Mouse (Mus musculus) gastrocnemius, adult 2 months (tissue): ENCODE data around the gene Dennd4a. TPM values are rescaled to one million over a fixed set of nuclear protein-coding genes. Genes with fewer than 3 reads are reported as not detected.

Source experiments
- DNase-seq: peaks from one replicate; pipeline ENCODE4 v3.0.0; 2022
- H3K27ac ChIP-seq: fragments of 200-600 bp; 2 replicates; pipeline ENCODE4 v1.8.1; 2022; ENCODE audit warnings: mild to moderate bottlenecking
- H3K4me3 ChIP-seq: fragments of 200-600 bp; 2 replicates; pipeline ENCODE4 v1.8.1; 2022; ENCODE audit warnings: mild to moderate bottlenecking, moderate library complexity
- CTCF ChIP-seq: fragments of 200-600 bp; IDR thresholded peaks from 2 replicates; pipeline ENCODE4 v1.8.1; 2022; ENCODE audit warnings: antibody characterized with exemption, mild to moderate bottlenecking, moderate library complexity
- intact Hi-C: fragments of 180-260 bp; cut with DNase I; formaldehyde crosslinking; loops from one replicate; pipeline ENCODE4 v1.15.1; 2025
- total RNA-seq, 2 experiments: library from RNA; stranded (reverse); gene quantifications; 2 replicates each; pipeline ENCODE4 v1.2.3; 2021

Gene Dennd4a
- total RNA-seq, 2 experiments from 2014 or later: 2.7 to 3.8 TPM

- no peak for TF ChIP-seq CTCF
- DNase-seq: no peak
- no peak overlapping the region for H3K27ac ChIP-seq
- intact Hi-C loops: no loop called here
- no peak overlapping the region for H3K4me3 ChIP-seq
Measured at GRCm38 (mm10) chr9:64913973-64914372, 102.8 kb downstream of the Dennd4a start.

DNA sequence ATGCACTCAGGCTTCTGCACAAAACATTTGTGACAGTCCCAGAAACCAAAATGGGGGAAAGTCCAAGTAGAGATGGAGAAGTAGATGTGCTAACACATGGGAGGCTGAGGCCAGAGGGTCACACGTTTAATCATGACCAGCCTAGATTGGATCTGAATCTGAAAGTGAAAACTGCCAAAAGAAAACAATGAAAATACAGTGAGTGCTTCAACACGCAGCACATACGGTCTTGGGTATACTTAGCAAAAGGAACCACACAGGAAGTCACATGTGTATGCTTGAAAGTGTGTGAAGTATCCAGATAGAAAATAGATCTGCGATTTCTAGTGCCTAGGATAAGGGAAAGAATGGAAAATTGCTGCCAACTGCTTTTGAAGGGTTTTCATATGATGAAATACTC lies 103.5 kb downstream of the Dennd4a start:
- no peak overlapping the region for H3K27ac ChIP-seq
- DNase-seq: no peak
- H3K4me3 ChIP-seq: no peak overlapping the region
- TF ChIP-seq CTCF: no peak
- intact Hi-C loops: no loop called here

DNA sequence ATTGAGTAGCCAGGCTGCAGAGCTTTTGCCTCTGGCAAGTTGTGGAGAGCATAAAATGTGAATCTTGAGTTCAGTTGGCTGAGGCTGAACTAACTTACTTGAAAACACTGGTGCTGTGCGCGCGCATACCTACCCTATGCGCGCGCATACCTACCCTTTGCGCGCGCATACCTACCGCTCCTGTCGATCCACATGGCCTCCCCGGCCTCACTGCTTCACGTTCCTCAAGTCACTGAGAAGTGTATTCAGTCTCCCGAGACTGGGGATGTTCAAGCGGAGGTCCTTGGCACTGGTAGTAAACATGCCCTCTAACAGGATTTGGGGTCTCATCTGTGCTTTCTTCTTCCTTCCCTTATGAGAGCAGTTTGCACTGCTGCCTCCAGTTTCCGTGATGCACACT lies 107.4 kb downstream of the Dennd4a start:
- DNase-seq: no peak
- intact Hi-C loops: no loop called here
- Histone ChIP-seq H3K4me3 (no peak overlapping the region), H3K27ac (no peak overlapping the region)
- TF ChIP-seq CTCF: no peak

- Histone ChIP-seq H3K4me3 (no peak overlapping the region), H3K27ac (no peak overlapping the region)
- no peak for DNase-seq
- intact Hi-C loops: no loop called here
- TF ChIP-seq CTCF: no peak
Measured at GRCm38 (mm10) chr9:64925771-64926170, 114.6 kb downstream of the Dennd4a start.

DNA sequence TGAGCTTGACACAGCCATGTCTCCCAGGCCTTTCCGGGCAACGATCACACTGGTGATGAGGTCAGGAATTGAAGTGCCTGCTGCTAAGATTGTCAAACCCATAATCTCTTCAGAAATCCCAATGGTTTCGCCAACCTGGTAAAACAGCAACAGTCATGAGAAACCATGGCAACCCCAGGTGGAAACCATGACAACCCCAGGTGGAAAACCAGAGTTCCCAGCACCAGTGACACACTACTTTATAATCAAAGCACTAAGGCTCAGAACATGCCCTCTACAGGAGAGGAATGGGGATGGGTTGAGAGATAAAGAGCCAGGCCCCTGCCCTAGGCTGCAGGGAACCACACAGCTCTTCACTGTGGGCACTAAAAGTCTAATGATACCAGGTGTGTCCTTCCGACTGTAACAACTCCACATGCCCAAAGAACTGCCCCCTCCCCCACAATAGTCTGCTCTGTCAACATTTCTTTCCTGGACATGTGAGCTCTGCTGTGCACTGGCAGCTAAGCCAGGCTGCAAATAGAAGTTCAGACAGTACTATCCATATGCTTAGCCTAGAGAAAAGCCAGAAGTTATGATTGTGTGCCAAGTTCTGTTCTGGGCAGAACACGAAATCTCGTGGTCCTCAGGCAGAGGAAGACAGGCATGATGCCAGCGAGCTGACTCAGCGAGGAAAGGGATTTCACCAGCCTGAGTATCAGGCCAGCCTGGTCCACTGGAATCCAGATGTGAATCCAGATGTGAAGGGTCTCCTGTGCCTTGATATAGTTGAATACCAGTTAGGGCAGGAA lies 115.3 kb downstream of the Dennd4a start:
- Histone ChIP-seq H3K27ac (no peak overlapping the region), H3K4me3 (no peak overlapping the region)
- intact Hi-C loops: no loop called here
- no peak for TF ChIP-seq CTCF
- DNase-seq: peak; percentile 50

- intact Hi-C loops: no loop called here
- no peak for DNase-seq
- TF ChIP-seq CTCF: no peak
- Histone ChIP-seq H3K4me3 (no peak overlapping the region), H3K27ac (no peak overlapping the region)
Measured at GRCm38 (mm10) chr9:64930256-64930655, 119.1 kb downstream of the Dennd4a start.

- no peak for DNase-seq
- intact Hi-C loops: no loop called here
- H3K27ac ChIP-seq: peak overlapping the region; percentile 46; the same call in 1 of the 2 replicates
- TF ChIP-seq CTCF: no peak
- H3K4me3 ChIP-seq: no peak overlapping the region
Measured at GRCm38 (mm10) chr9:64931751-64932610, 120.8 kb downstream of the Dennd4a start.

DNA sequence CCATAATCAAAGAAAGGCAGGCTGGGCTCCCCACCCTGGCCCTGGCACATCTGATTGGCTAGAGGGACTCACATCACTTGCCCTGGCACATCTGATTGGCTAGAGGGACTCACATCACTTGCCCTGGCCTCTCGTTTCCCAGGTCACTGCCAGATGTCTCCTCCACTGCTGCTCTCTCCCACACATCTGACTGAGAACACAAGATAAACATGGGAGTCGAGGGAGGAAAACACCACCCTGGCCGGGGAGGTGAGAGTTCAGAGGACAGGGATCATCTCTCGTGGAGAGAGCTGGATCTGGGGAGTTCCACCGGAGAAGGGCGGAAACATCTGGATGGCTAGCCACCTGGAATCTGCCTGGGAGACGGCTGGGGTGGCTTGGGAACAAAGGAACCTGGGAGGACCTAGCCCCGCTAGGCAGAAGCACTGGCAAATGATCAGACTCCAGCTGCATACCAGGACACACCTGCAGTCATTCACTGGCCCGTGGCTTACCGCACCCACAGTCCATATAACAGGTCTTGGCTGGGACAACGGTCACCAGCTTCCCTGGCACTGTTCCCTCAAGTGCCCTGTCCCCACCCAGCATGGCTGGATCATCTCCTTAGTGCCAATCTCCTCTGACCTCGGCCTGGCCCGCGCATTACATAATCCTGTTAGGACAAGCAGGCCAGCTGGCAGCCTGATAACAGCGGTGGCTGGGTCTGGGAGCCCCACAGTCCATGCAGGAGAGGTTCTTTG lies 123.0 kb downstream of the Dennd4a start:
- Histone ChIP-seq H3K27ac (peak overlapping the region; percentile 48), H3K4me3 (0 out of 2 replicates have a peak overlapping the region, but pooled peaks have one; percentile 15)
- TF ChIP-seq CTCF: no peak
- DNase-seq: peak; percentile 51
- intact Hi-C loops: no loop called here

- peak; percentile 66 for DNase-seq
- Histone ChIP-seq H3K4me3 (no peak overlapping the region), H3K27ac (no peak overlapping the region)
- peak; percentile 86 for TF ChIP-seq CTCF
- intact Hi-C loops: loop anchor here (2.0 kb wide), 1 partner anchor 158 kb away; no protein-coding TSS in a partner anchor
Measured at GRCm38 (mm10) chr9:64936508-64936907, 125.4 kb downstream of the Dennd4a start.

GRCm38 (mm10) chr9:64937491-64937890 lies 126.4 kb downstream of the Dennd4a start:
- H3K4me3 ChIP-seq: no peak overlapping the region
- no peak overlapping the region for H3K27ac ChIP-seq
- no peak for DNase-seq
- TF ChIP-seq CTCF: no peak
- intact Hi-C loops: loop anchor here (2.0 kb wide), 1 partner anchor 159 kb away; no protein-coding TSS in a partner anchor

GRCm38 (mm10) chr9:64938535-64938934 lies 127.4 kb downstream of the Dennd4a start:
- TF ChIP-seq CTCF: no peak
- Histone ChIP-seq H3K27ac (no peak overlapping the region), H3K4me3 (no peak overlapping the region)
- DNase-seq: no peak
- intact Hi-C loops: no loop called here

GRCm38 (mm10) chr9:64939281-64939680 lies 128.1 kb downstream of the Dennd4a start:
- no peak for TF ChIP-seq CTCF
- no peak overlapping the region for H3K4me3 ChIP-seq
- no peak overlapping the region for H3K27ac ChIP-seq
- no peak for DNase-seq
- intact Hi-C loops: no loop called here
